Mouse (Mus musculus) retina, embryonic 14.5 days (tissue): Measurements from ENCODE around the gene Hadhb.

Experiments used
- DNase-seq: peaks from one replicate; pipeline ENCODE4 v3.0.0-alpha.2; 2015; ENCODE audit warnings: low spot score

The Hadhb gene

GRCm38 (mm10) chr5:30154474-30155394, at the start of gene Hadhb, which contains the start of gene Hadha:
Gene Hadhb, plus strand, starts transcription at chr5:30155248.
Gene Hadha, minus strand, starts transcription at chr5:30155162.
- peak; percentile 92 for DNase-seq

- peak; percentile 27 for DNase-seq
These were observed 49.3 kb upstream of the Hadhb start, which contains the start of gene 3110082J24Rik for GRCm38 (mm10) chr5:30105668-30106300. Gene 3110082J24Rik, minus strand, starts transcription at chr5:30106086.

- peak; percentile 16 for DNase-seq
These were observed 48.3 kb upstream of the Hadhb start for GRCm38 (mm10) chr5:30106756-30107155.

DNA sequence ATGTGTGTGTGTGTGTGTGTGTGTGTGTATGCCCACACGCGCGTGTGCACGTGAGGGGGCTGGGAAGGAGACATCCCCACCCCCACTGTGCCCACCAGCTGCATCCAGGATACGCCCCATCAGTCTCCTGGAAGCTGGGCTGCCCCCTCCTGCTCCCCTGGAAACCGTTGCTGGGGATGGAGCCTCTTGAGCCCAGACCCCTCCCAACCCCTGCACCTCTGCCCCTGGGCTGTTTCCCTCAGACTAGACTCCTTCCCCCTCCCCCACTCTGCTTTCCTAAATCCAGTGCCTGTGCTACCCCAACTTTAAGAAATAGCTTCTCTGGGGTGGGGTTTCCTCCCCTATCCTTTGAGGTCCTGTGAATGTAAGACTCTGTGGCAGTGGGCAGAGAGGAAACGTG, 47.9 kb upstream of the Hadhb start:
- DNase-seq: peak; percentile 56

- peak; percentile 25 for DNase-seq
These were observed 47.4 kb upstream of the Hadhb start for GRCm38 (mm10) chr5:30107611-30108041.

GRCm38 (mm10) chr5:30108233-30108632, 46.8 kb upstream of the Hadhb start:
- DNase-seq: no peak

DNA sequence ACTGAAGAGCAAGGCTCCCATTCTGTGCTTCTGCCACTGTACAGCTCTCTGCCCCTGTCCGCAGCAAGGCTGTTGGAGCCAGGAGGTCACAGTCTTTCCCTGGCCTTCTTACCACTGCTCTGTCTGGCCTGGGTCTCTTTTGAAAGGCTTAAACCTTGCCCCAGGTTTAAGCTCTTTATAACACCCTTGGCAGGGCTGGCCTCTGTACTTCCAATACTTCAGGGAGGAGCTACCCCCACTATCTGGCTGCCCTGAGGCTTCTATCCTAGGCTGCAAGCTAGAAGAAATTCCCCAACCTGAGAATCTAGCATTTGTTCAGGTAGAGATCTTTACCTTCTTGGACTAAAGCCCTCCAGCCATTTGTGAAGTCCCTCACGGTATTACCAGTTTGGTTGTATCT, 45.1 kb upstream of the Hadhb start:
- DNase-seq: no peak

GRCm38 (mm10) chr5:30110371-30111060, 44.5 kb upstream of the Hadhb start:
- DNase-seq: peak; percentile 72

GRCm38 (mm10) chr5:30111126-30111525, 43.9 kb upstream of the Hadhb start:
- peak; percentile 83 for DNase-seq

DNA sequence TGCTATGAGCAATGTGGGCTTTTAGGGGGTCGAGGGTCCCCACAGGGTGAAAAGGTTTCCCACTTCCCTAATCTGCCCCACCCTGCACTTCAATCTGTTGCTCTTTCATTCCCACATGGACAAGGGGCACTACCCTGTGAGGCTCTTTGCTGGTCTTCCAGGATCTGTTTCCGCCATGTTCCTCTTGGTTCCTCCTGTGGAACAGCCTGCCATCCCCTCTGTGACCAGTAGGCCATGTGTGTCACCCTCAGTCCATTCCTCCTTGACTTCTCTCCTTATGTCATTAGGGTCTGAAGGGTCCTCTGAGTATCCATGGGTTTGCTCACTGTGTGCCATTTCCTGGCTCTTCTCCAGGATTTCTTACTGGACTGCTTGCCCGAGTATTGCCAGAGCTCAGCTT, 43.3 kb upstream of the Hadhb start:
- DNase-seq: peak; percentile 49

DNA sequence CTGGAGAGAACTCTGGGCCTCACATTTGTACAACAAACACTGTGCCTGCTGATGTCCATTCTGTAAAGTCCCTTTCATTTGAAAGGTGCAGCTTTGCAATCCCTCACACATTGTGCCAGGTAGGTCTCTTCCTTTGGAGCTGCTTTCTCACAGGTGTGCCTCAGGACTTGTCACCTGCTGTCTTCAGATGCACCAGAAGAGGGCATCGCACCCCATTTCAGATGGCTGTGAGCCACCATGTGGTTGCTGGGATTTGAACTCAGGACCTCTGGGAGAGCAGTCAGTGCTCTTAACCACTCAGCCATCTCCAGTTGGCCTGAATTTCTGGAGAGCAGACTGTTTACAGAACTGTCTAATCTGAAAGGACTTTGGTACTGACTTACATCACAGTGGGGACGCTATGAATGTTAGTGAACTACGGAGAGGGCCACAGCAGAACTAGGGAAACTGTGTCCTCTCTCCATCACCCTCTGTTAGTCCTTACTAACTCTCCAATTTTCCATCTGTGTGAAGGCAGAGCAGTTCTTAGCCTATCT, 42.4 kb upstream of the Hadhb start:
- no peak for DNase-seq

- DNase-seq: peak; percentile 91
These were observed 40.9 kb upstream of the Hadhb start for GRCm38 (mm10) chr5:30113881-30114760.

- DNase-seq: no peak
These were observed 40.3 kb upstream of the Hadhb start for GRCm38 (mm10) chr5:30114761-30115140.

DNA sequence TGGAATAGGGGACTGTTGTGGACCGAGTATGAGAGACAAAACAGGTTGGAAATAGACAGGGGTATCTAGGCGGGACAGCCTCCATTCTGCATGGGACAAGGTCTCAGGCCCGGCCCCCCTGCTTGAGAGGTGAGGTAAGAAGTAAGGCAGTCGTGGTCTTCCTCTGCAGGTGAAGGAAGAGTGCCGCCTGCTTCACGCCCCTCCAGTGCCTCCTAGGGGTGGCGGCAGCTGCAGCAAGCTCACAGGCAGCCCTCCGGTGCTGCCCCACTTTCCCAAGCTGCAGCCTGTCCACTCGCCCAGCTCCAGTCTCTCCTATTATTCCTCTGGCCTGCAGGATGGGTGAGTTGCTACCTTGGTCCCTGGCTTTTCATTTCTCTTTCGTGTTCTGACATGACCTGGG, 39.3 kb upstream of the Hadhb start:
- peak; percentile 39 for DNase-seq

DNA sequence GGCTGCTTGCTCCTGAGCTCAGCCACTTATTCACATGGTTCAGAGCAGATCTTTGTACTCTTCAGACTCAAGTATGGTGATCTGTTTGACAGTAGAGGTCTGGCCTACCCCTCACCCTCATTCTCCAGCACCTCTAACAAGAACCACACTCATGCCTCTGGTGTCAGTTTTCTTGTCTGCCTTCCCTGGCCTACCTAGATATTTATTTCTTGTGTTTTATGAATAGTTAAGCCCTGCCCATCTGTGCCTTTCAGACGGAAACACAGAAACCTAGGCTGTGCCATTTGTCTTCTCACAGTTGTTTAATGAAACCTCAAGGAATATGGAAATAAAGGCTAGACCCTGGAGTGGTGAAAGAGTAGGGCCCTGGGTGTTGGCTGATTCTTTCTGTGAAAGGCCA, 37.0 kb upstream of the Hadhb start:
- no peak for DNase-seq

- DNase-seq: no peak
These were observed 35.9 kb upstream of the Hadhb start for GRCm38 (mm10) chr5:30119163-30119562.

GRCm38 (mm10) chr5:30120106-30120505, 34.9 kb upstream of the Hadhb start:
- DNase-seq: no peak

DNA sequence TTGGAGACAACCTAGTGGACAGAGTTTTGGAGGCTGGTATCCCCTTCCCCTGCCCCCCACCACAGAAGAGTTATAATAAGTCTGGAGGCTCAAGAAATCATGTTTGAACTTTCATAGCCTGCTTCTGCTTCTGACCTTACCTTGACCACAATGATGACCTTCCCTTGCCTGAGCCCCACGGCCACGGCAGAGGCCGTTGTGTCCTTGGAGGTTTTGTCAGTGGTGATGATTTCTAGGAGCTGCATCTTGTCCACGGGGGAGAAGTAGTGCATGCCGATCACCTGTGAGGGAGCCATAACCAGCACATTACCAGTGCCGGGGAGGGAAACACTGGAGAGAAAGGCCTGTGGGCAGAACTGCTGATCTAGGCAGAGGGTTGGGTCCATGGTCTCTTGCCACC, 32.6 kb upstream of the Hadhb start:
- no peak for DNase-seq

DNA sequence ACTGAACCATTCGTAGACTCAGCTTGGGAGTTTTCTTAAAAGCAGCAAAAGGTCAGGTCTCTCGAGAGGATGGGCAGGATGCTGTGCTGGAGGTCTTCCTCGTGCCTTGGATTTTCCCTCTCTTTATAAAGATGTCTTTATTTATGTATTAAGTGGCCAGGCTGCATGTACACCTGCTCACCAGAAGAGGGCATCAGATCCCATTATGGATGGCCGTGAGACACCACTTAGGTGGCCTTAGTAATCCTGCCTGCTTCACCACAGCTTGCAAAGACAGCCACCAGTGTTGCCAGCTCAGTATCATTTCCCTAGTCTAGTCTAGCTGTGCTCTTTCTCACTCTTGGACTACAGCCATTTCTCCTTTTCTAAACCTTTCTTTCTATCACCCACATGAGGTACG, 29.5 kb upstream of the Hadhb start:
- peak; percentile 75 for DNase-seq

GRCm38 (mm10) chr5:30126756-30127155, 28.3 kb upstream of the Hadhb start:
- DNase-seq: no peak

GRCm38 (mm10) chr5:30127921-30128597, 27.0 kb upstream of the Hadhb start:
- no peak for DNase-seq
